Mouse (Mus musculus): Measurements from ENCODE around the gene Scn7a. TPM values are rescaled to one million over a fixed set of nuclear protein-coding genes. Genes with fewer than 3 reads are reported as not detected.

Scn7a gene
- polyA plus RNA-seq, 1 experiment from 2014 or later = 0.92 TPM

DNA sequence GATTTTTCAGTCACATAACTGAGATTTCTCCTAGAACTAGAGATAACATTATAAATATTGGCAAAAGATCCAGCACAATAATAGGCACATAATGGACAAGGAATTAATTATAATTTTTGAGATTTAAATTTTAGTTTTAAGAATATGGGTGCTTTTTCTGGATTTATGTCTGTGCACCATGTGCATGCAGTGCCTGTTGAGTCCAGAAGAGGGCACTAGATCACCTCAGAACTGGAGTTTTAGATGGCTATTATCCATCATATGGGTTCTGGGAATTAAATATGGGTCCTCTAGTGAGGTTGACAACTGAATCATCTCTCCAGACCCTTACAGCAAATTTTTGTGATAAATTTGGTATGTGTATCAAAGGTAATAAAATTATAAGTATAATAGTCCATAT, 21.8 kb downstream of the Scn7a start:
- ATAC-seq (replicated peaks; ENCODE audit: insufficient number of reproducible peaks, low FRiP score, low TSS enrichment) = no peak
- Histone ChIP-seq H3K4me3 (ENCODE audit: low read depth, low read length) (no peak overlapping the region), H3K4me2 (no peak overlapping the region), H3K27ac (ENCODE audit: low read depth, low read length) (no peak overlapping the region), H3K9ac (ENCODE audit: low read depth, low read length) (no peak overlapping the region), H3K27me3 (ENCODE audit: control insufficient read depth, insufficient read depth, low read length) (no peaks in the 10 kb centered on the region), H3K9me3 (replicated peaks; ENCODE audit: control insufficient read depth, low read length) (no peaks in the 10 kb centered on the region), H3K36me3 (ENCODE audit: control insufficient read depth, insufficient read depth, low read length) (no peaks in the 10 kb centered on the region), H3K4me1 (ENCODE audit: control insufficient read depth, insufficient read depth, low read length) (no peaks in the 10 kb centered on the region)

DNA sequence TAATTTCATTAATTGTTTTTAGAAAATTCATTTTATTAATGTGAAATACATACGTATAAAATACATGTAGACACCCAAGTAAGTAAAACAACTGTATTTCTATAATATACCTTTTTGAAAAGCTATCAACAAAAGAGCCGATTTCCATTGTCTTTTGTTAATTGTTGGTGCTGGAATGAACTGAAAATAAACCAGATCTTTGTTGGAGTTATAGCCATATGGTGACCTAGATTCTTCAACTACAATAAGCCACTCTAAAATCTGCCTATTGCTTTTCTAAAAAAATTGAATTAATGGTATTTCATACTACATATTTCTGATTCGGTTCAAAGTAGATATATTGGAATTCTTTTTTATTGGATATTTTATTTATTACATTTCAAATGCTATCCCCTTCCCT, 56.7 kb downstream of the Scn7a start:
- H3K9ac ChIP-seq (ENCODE audit: low read depth, low read length) = no peak overlapping the region
- no peaks in the 10 kb centered on the region for H3K36me3 ChIP-seq (ENCODE audit: control insufficient read depth, insufficient read depth, low read length)
- no peak overlapping the region for H3K27ac ChIP-seq (ENCODE audit: low read depth, low read length)
- WGBS (ENCODE audit: insufficient replicate concordance) = 77% methylated on average over 3 of the region's 3 CpGs
- H3K4me3 ChIP-seq (ENCODE audit: low read depth, low read length) = no peak overlapping the region
- no peaks in the 10 kb centered on the region for H3K4me1 ChIP-seq (ENCODE audit: control insufficient read depth, insufficient read depth, low read length)
- H3K9me3 ChIP-seq (replicated peaks; ENCODE audit: control insufficient read depth, low read length) = no peaks in the 10 kb centered on the region
- ATAC-seq (replicated peaks; ENCODE audit: insufficient number of reproducible peaks, low FRiP score, low TSS enrichment) = no peak
- H3K27me3 ChIP-seq (ENCODE audit: control insufficient read depth, insufficient read depth, low read length) = no peaks in the 10 kb centered on the region
- no peak overlapping the region for H3K4me2 ChIP-seq

DNA sequence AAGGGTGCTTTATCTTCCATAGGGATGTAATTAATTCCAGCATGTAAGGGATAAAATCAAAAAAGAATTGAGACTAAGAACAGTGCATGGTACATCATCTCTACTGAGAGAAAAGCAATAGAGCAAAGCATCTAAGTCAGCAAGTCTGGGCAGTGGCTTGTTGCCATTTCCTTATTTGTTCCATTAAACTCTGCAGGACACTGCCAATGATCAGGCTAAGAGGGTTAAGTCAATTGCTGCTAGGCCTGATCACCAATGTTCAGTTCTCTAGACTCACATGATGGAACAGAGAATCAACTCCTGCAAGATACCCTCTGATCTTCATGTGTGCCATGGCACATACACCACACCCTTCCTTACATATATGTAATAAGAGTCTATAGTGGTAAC, 57.1 kb downstream of the Scn7a start:
- H3K9ac ChIP-seq (ENCODE audit: low read depth, low read length) = no peak overlapping the region
- no peaks in the 10 kb centered on the region for H3K4me1 ChIP-seq (ENCODE audit: control insufficient read depth, insufficient read depth, low read length)
- ATAC-seq (replicated peaks; ENCODE audit: insufficient number of reproducible peaks, low FRiP score, low TSS enrichment) = no peak
- no peaks in the 10 kb centered on the region for H3K27me3 ChIP-seq (ENCODE audit: control insufficient read depth, insufficient read depth, low read length)
- H3K4me3 ChIP-seq (ENCODE audit: low read depth, low read length) = no peak overlapping the region
- no peak overlapping the region for H3K4me2 ChIP-seq
- H3K27ac ChIP-seq (ENCODE audit: low read depth, low read length) = no peak overlapping the region
- no peaks in the 10 kb centered on the region for H3K36me3 ChIP-seq (ENCODE audit: control insufficient read depth, insufficient read depth, low read length)
- H3K9me3 ChIP-seq (replicated peaks; ENCODE audit: control insufficient read depth, low read length) = no peaks in the 10 kb centered on the region

DNA sequence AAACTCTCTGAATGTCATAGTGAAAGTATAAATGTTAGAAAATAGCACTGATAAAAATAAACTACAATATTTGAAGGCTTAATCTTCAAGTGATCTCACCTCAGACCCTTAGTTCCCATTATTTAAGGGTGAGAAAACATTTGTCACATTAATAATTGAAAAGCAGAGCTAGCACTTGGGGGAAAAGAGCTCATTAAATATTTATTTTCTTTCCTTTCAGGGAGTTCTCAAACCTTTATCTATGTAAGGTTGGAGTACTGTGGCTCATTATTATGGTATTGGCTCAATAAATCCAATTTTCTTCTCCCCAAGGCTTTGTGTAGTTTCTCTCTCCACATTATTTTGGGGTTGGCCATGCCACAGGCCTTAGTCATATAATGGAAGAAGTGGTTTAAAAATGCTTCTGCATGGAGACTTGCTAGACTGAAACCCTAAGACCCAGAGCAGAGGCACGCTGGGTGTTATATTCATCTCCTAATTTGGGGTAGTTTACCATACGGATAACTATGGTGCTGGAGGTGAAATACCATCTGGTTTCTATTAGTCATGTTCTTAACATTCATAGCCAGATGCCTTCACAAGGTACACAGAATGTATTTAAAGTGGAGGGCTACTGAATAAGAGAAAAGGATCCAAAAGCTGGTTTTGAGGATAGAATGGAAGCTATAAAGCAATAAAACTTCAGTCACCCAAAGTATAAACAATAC, 57.7 kb downstream of the Scn7a start:
- no peaks in the 10 kb centered on the region for H3K27me3 ChIP-seq (ENCODE audit: control insufficient read depth, insufficient read depth, low read length)
- no peak overlapping the region for H3K4me2 ChIP-seq
- no peak overlapping the region for H3K9ac ChIP-seq (ENCODE audit: low read depth, low read length)
- H3K27ac ChIP-seq (ENCODE audit: low read depth, low read length) = no peak overlapping the region
- no peaks in the 10 kb centered on the region for H3K9me3 ChIP-seq (replicated peaks; ENCODE audit: control insufficient read depth, low read length)
- H3K36me3 ChIP-seq (ENCODE audit: control insufficient read depth, insufficient read depth, low read length) = no peaks in the 10 kb centered on the region
- no peak overlapping the region for H3K4me3 ChIP-seq (ENCODE audit: low read depth, low read length)
- 71% methylated on average over 2 of the region's 2 CpGs for WGBS (ENCODE audit: insufficient replicate concordance)
- no peaks in the 10 kb centered on the region for H3K4me1 ChIP-seq (ENCODE audit: control insufficient read depth, insufficient read depth, low read length)
- ATAC-seq (replicated peaks; ENCODE audit: insufficient number of reproducible peaks, low FRiP score, low TSS enrichment) = no peak

DNA sequence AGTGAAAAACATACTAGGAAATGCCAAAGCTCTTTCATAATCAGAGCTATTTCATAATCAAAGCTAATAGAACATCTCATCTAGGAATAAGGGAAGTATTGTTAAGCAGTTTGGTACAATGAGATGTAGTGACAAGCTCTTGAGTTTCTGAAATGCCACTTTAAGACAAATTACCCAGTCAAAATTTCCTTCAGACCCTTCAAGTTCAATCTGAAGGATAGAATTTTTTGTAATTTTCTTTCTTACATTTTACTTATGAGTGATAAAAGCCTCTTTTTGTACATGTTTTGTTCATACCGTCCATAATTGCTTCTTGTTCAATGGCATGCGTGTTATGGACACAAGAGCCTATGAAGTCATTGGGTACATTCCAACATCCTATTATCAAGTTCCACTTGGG, 72.6 kb downstream of the Scn7a start:
- H3K4me2 ChIP-seq = no peak overlapping the region
- 82% methylated on average over 2 of the region's 2 CpGs for WGBS (ENCODE audit: insufficient replicate concordance)
- H3K36me3 ChIP-seq (ENCODE audit: control insufficient read depth, insufficient read depth, low read length) = no peaks in the 10 kb centered on the region
- H3K4me3 ChIP-seq (ENCODE audit: low read depth, low read length) = no peak overlapping the region
- no peaks in the 10 kb centered on the region for H3K4me1 ChIP-seq (ENCODE audit: control insufficient read depth, insufficient read depth, low read length)
- H3K27ac ChIP-seq (ENCODE audit: low read depth, low read length) = no peak overlapping the region
- no peak overlapping the region for H3K9ac ChIP-seq (ENCODE audit: low read depth, low read length)
- no peaks in the 10 kb centered on the region for H3K9me3 ChIP-seq (replicated peaks; ENCODE audit: control insufficient read depth, low read length)
- no peak for ATAC-seq (replicated peaks; ENCODE audit: insufficient number of reproducible peaks, low FRiP score, low TSS enrichment)
- no peaks in the 10 kb centered on the region for H3K27me3 ChIP-seq (ENCODE audit: control insufficient read depth, insufficient read depth, low read length)

DNA sequence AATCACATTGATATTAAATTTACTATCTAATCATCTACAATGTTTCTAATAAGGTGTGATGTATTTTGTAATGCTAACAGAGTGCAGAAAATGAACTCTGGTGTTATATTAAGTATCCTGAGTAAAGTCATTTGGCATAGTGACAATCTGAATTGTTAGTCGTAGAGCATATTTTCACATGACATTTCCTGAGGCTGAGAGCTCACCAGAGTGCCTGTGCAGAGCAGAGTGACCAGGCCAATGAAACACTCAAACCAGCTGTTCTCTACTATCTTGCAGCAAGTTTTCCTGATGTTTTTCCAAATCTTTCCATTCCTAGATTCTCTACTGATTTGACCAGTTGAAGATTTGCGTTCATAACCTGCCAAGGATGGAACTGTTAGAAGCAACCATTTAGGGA, 92.4 kb downstream of the Scn7a start:
- Histone ChIP-seq H3K27me3 (ENCODE audit: control insufficient read depth, insufficient read depth, low read length) (no peaks in the 10 kb centered on the region), H3K9ac (ENCODE audit: low read depth, low read length) (no peak overlapping the region), H3K4me3 (ENCODE audit: low read depth, low read length) (no peak overlapping the region), H3K27ac (ENCODE audit: low read depth, low read length) (no peak overlapping the region), H3K9me3 (replicated peaks; ENCODE audit: control insufficient read depth, low read length) (no peaks in the 10 kb centered on the region), H3K4me2 (no peak overlapping the region), H3K4me1 (ENCODE audit: control insufficient read depth, insufficient read depth, low read length) (no peaks in the 10 kb centered on the region), H3K36me3 (ENCODE audit: control insufficient read depth, insufficient read depth, low read length) (no peaks in the 10 kb centered on the region)
- 84% methylated on average over 2 of the region's 2 CpGs for WGBS (ENCODE audit: insufficient replicate concordance)
- no peak for ATAC-seq (replicated peaks; ENCODE audit: insufficient number of reproducible peaks, low FRiP score, low TSS enrichment)

DNA sequence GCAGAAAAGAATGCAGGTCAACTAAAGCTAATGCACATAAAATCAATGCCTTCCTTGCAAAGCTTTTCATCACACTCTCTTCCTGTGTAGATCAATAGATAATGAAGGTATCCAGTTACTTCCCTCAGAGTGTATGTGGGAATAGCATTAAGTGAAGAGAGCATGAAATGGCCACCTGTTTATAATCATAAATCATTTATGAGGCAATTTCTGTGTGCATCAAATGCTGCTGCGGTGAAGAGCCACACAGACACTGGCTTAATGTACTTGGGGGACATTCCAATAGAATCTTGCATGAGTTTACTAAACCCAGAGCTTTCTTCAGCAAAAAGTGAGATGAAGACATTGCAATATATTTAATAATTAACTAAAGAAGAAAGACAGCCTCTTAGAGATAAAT, 122.7 kb downstream of the Scn7a start:
- Histone ChIP-seq H3K4me2 (no peak overlapping the region), H3K27me3 (ENCODE audit: control insufficient read depth, insufficient read depth, low read length) (no peaks in the 10 kb centered on the region), H3K27ac (ENCODE audit: low read depth, low read length) (no peak overlapping the region), H3K36me3 (ENCODE audit: control insufficient read depth, insufficient read depth, low read length) (no peaks in the 10 kb centered on the region), H3K4me1 (ENCODE audit: control insufficient read depth, insufficient read depth, low read length) (no peaks in the 10 kb centered on the region), H3K9me3 (replicated peaks; ENCODE audit: control insufficient read depth, low read length) (no peaks in the 10 kb centered on the region), H3K9ac (ENCODE audit: low read depth, low read length) (no peak overlapping the region), H3K4me3 (ENCODE audit: low read depth, low read length) (no peak overlapping the region)
- ATAC-seq (replicated peaks; ENCODE audit: insufficient number of reproducible peaks, low FRiP score, low TSS enrichment) = no peak
- WGBS (ENCODE audit: insufficient replicate concordance) = 74% methylated on average over 1 of the region's 1 CpGs

DNA sequence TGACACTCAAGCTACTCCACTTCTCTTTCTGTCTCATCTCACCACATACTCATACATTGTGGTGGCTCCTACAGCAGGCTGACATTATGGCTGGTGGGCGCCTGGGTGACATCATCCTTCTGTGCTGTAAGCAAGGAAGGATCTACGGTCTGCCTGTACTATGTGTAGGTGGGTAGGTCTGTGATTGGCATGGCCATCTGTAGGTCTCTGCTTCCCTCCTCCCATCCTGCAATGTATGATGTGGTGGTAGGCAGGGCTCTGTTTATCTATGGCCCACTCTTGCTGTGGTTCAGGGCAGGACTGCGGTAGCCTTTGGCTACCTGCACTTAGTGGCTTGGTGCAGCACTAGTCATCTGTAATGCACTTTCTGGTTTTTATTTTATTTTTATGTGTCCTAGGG, 128.3 kb downstream of the Scn7a start:
- H3K4me1 ChIP-seq (ENCODE audit: control insufficient read depth, insufficient read depth, low read length) = no peaks in the 10 kb centered on the region
- H3K36me3 ChIP-seq (ENCODE audit: control insufficient read depth, insufficient read depth, low read length) = no peaks in the 10 kb centered on the region
- 89% methylated on average over 3 of the region's 3 CpGs for whole genome bisulfite sequencing (ENCODE audit: insufficient replicate concordance)
- H3K27ac ChIP-seq (ENCODE audit: low read depth, low read length) = no peak overlapping the region
- H3K27me3 ChIP-seq (ENCODE audit: control insufficient read depth, insufficient read depth, low read length) = no peaks in the 10 kb centered on the region
- H3K9me3 ChIP-seq (replicated peaks; ENCODE audit: control insufficient read depth, low read length) = no peaks in the 10 kb centered on the region
- no peak overlapping the region for H3K9ac ChIP-seq (ENCODE audit: low read depth, low read length)
- no peak for ATAC-seq (replicated peaks; ENCODE audit: insufficient number of reproducible peaks, low FRiP score, low TSS enrichment)
- H3K4me3 ChIP-seq (ENCODE audit: low read depth, low read length) = no peak overlapping the region
- no peak overlapping the region for H3K4me2 ChIP-seq

DNA sequence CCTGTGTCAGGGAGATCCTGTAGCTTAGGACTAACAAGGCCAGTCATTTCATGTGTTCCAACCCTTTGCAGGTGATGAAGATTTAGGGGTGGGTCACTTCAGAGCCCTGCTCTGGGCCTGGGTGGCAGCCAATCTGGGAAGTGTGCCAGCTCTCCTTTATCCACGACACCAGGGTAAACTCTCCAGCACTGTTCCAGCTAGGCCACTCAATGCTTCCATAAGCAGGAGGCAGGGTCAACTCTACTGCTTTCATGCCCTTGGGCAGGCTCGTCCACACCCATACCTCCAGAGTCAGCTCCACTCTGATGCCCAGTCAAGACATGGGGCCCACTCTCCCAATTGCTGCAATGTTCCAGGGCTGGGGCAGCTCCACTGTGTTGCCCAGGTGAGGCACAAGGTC, 129.3 kb downstream of the Scn7a start:
- Histone ChIP-seq H3K9ac (ENCODE audit: low read depth, low read length) (no peak overlapping the region), H3K36me3 (ENCODE audit: control insufficient read depth, insufficient read depth, low read length) (no peaks in the 10 kb centered on the region), H3K9me3 (replicated peaks; ENCODE audit: control insufficient read depth, low read length) (no peaks in the 10 kb centered on the region), H3K27ac (ENCODE audit: low read depth, low read length) (no peak overlapping the region), H3K4me1 (ENCODE audit: control insufficient read depth, insufficient read depth, low read length) (no peaks in the 10 kb centered on the region), H3K4me2 (no peak overlapping the region), H3K4me3 (ENCODE audit: low read depth, low read length) (no peak overlapping the region), H3K27me3 (ENCODE audit: control insufficient read depth, insufficient read depth, low read length) (no peaks in the 10 kb centered on the region)
- no peak; the same call in 1 of the 2 replicates for ATAC-seq (replicated peaks; ENCODE audit: insufficient number of reproducible peaks, low FRiP score, low TSS enrichment)
- 70% methylated on average over 2 of the region's 2 CpGs for WGBS (ENCODE audit: insufficient replicate concordance)

Data from heart, embryonic 11.5 days (tissue).